Mouse (Mus musculus) liver, embryonic 14.5 days (tissue): ENCODE measurements around the gene Asah2. TPM values are rescaled to one million over a fixed set of nuclear protein-coding genes. Genes with fewer than 3 reads are reported as not detected.

Source experiments
- ATAC-seq: fragments of 200-750 bp; cut with Nextera tagmentation; 2 replicates; pipeline ENCODE4 v1.8.0; 2017; ENCODE audit warnings: moderate number of reproducible peaks, mild to moderate bottlenecking, moderate library complexity; ENCODE audit not compliant: insufficient read depth
- DNase-seq, 3 experiments: peaks; one replicate each; pipeline ENCODE4 v3.0.0-alpha.2; 2012 to 2013; ENCODE audit warnings: low read depth in 3 of 3, low spot score in 3 of 3
- H3K27ac ChIP-seq: fragments of 300-500 bp; sonication (generic); 2 replicates; pipeline ENCODE4 v1.5.1; 2014; ENCODE audit warnings: moderate library complexity, mild to moderate bottlenecking, control low read depth, inconsistent platforms
- H3K27me3 ChIP-seq: fragments of 300-500 bp; sonication (generic); 2 replicates; pipeline ENCODE4 v1.6.1; 2014; ENCODE audit warnings: mild to moderate bottlenecking, low read length, moderate library complexity; ENCODE audit not compliant: control insufficient read depth, insufficient read depth
- H3K36me3 ChIP-seq: fragments of 300-500 bp; sonication (generic); replicated peaks from 2 replicates; pipeline ENCODE4 v1.6.1; 2014; ENCODE audit warnings: low read depth; ENCODE audit not compliant: control insufficient read depth, insufficient read depth
- H3K4me1 ChIP-seq, 2 experiments: fragments of 200-500 bp in 1 of 2; fragments of 300-500 bp in 1 of 2; sonication (generic) in 1 of 2; replicated peaks; 2 replicates each; pipeline ENCODE4 v1.6.1; 2012 to 2014; ENCODE audit warnings: antibody characterized with exemption in 1 of 2, inconsistent platforms in 1 of 2, low read length in 1 of 2; ENCODE audit not compliant: control insufficient read depth in 2 of 2, insufficient read depth in 2 of 2
- H3K4me2 ChIP-seq: fragments of 300-500 bp; sonication (generic); 2 replicates; pipeline ENCODE4 v1.6.1; 2014; ENCODE audit warnings: low read depth, mild to moderate bottlenecking, control low read depth, moderate library complexity
- H3K4me3 ChIP-seq, 2 experiments: fragments of 200-500 bp in 1 of 2; fragments of 300-500 bp in 1 of 2; sonication (generic) in 1 of 2; 2 replicates each; pipeline ENCODE4 v1.5.1; 2012 to 2014; ENCODE audit warnings: low read depth in 2 of 2, low read length in 2 of 2, mild to moderate bottlenecking in 2 of 2, control low read depth in 1 of 2, inconsistent platforms in 1 of 2, moderate library complexity in 1 of 2; ENCODE audit not compliant: insufficient read depth in 1 of 2
- H3K9ac ChIP-seq: fragments of 300-500 bp; sonication (generic); replicated peaks from 2 replicates; pipeline ENCODE4 v1.6.1; 2014; ENCODE audit warnings: mild to moderate bottlenecking, control low read depth, moderate library complexity
- H3K9me3 ChIP-seq: fragments of 300-500 bp; sonication (generic); 2 replicates; pipeline ENCODE4 v1.6.1; 2016; ENCODE audit warnings: low read length, mixed read lengths; ENCODE audit not compliant: control insufficient read depth
- CTCF ChIP-seq: IDR thresholded peaks from 2 replicates; pipeline ENCODE4 v1.5.1; 2016; ENCODE audit warnings: antibody characterized with exemption, low read depth, control low read depth
- EP300 ChIP-seq: IDR thresholded peaks from 2 replicates; pipeline ENCODE4 v1.6.1; 2016; ENCODE audit warnings: antibody characterized with exemption, low read depth
- WGBS: fragments of 180-500 bp; shearing (Covaris S2); extraction: QIAGEN DNeasy Blood & Tissue Kit; methylation state at CpG from one replicate; pipeline ENCODE4 v1.1.7; 2014; ENCODE audit not compliant: insufficient replicate concordance; 5-methylcytosine and 5-hydroxymethylcytosine counted together
- polyA plus RNA-seq, 2 experiments: library from polyadenylated mRNA; depleted of rRNA in 1 of 2; stranded (reverse) in 1 of 2; unstranded in 1 of 2; fragments of >200 nt; fragmentation: Nextera tagmentation in 1 of 2; extraction: Ambion mirVana in 1 of 2; gene quantifications; 2 replicates each; pipeline versions ENCODE4 v1.2.1 to v1.2.3; 2012 to 2014

Gene Asah2
- 0.55 and 0.78 TPM in 2 replicates for polyA plus RNA-seq (2012; rRNA removed)
- 0.19 and 0.29 TPM in 2 replicates for polyA plus RNA-seq (2014; fragmentation: Nextera tagmentation; extraction: Ambion mirVana)

DNA sequence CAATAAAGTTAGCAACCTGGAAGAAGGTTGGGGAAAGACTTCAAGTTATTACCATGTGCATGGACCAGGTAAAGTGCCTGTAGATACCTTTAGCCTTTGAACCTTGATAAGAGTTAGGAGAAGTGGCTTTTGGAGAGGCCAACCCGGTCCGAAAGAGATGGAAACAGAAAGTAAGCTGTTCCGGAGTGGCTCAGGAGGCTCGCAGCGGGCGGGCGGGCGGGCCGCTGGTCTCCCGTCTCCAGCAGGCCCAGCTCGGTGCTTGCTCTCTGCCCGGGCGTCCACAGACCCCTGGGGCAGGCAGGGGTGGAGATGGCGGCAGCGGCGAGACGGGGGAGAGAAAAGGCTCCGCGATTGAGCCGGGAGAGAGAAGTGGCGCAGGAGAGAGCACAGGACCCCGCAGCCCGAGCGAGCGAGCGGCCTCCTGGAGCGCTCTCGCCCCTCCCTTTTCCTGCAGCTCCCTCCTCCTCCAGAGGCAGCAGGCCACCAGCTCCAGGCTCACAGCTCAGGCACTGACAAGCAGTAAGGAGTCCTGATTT lies at the start of gene Asah2:
Gene Asah2 (minus strand): TSS at position 441 of the 536 bp plus-strand sequence.
- Histone ChIP-seq H3K9ac (peak within 1 kb of the TSS; percentile 71), H3K4me3 (peak within 1 kb of the TSS; percentile 56 to 66), H3K9me3 (no peaks in the 10 kb centered on the region), H3K4me2 (peak within 1 kb of the TSS; percentile 66), H3K36me3 (no peaks in the 10 kb centered on the region), H3K4me1 (peaks cover 0 to 6% of the 10 kb centered on the region in 2 experiments; a peak in 1 of 4 replicates), H3K27me3 (no peaks in the 10 kb centered on the region), H3K27ac (no peak within 1 kb of the TSS)
- TF ChIP-seq CTCF (peak; percentile 54), EP300 (no peak)
- DNase-seq = peak; percentile 18 to 35 (median 19)
- ATAC-seq = peak; percentile 78
- WGBS = 1% methylated on average over 28 of the region's 28 CpGs

DNA sequence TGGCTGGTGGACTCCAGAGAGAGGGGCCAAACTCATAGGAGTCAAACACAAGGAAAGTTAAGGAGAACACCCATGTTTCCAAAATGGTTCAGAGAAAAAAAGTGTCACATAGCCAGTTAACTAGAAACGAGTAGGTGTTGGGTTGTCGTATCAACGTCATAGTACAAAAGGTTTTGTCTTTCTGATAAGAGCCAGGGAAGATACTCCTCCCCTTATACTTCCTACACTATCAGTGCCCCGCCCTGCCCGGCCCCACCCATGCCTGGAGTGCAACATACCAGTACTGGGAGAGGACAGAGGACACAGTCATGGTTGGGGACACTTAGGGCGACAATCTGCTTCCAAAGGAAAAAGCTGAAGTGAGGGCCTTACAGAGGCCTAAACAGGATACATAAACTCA lies 49.0 kb upstream of the Asah2 start:
- TF ChIP-seq EP300 (no peak), CTCF (no peak)
- no peak overlapping the region for H3K9ac ChIP-seq

GRCm38 (mm10) chr19:32152529-32152928 lies 44.5 kb upstream of the Asah2 start:
- no peak overlapping the region for H3K4me3 ChIP-seq
- ATAC-seq (no peak), DNase-seq (no peak)
- no peak overlapping the region for H3K4me2 ChIP-seq
- WGBS = 62% methylated on average over 6 of the region's 6 CpGs
- peaks cover 10% of the 10 kb centered on the region in 2 experiments for H3K4me1 ChIP-seq
- H3K9me3 ChIP-seq = no peaks in the 10 kb centered on the region
- H3K27me3 ChIP-seq = no peaks in the 10 kb centered on the region
- H3K36me3 ChIP-seq = no peaks in the 10 kb centered on the region; the same call in none of the 2 replicates
- no peak overlapping the region for H3K9ac ChIP-seq
- H3K27ac ChIP-seq = no peak overlapping the region
- TF ChIP-seq EP300 (no peak), CTCF (peak; percentile 20; the same call in 1 of the 2 replicates)

More for the DNA sequence above, 49.0 kb upstream of the Asah2 start:
- ATAC-seq (peak; percentile 88), DNase-seq (peak; percentile 38 to 60 (median 51))
- no peaks in the 10 kb centered on the region for H3K9me3 ChIP-seq
- no peaks in the 10 kb centered on the region for H3K27me3 ChIP-seq
- no peak overlapping the region for H3K27ac ChIP-seq
- peaks cover 12 to 14% of the 10 kb centered on the region in 2 experiments for H3K4me1 ChIP-seq
- H3K4me2 ChIP-seq = peak overlapping the region; percentile 34
- peaks cover 20% of the 10 kb centered on the region for H3K36me3 ChIP-seq
- 15% methylated on average over 6 of the region's 6 CpGs for WGBS
- no peak overlapping the region for H3K4me3 ChIP-seq

GRCm38 (mm10) chr19:32148710-32149109 lies 40.7 kb upstream of the Asah2 start:
- H3K4me2 ChIP-seq = no peak overlapping the region
- ATAC-seq = no peak
- H3K36me3 ChIP-seq = no peaks in the 10 kb centered on the region; the same call in 1 of the 2 replicates
- H3K4me1 ChIP-seq = no peaks in the 10 kb centered on the region
- DNase-seq = no peak
- H3K27me3 ChIP-seq = no peaks in the 10 kb centered on the region
- H3K27ac ChIP-seq = no peak overlapping the region
- TF ChIP-seq EP300 = no peak
- TF ChIP-seq CTCF = no peak
- H3K9ac ChIP-seq = no peak overlapping the region
- H3K9me3 ChIP-seq = no peaks in the 10 kb centered on the region
- H3K4me3 ChIP-seq = no peak overlapping the region
- 47% methylated on average over 5 of the region's 5 CpGs for WGBS

DNA sequence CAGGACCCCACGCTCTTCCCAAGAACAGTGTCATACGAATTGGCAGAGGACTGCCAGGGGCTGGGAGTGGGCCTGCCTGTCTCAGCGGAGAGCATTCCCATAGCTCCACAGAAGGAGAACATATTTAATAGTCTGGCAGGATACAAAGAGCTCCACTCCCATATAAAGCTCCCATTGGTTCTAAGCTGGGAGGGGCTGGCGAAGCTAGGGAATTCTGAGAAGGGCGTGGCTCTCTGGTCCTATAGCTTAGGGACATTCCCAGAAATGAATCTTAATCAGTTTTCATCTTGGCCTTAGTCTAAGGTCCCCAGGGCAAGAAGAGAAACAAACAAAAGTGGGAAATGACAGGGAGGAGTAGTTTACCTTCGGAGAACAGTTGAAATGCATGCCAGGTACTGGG lies 34.4 kb upstream of the Asah2 start:
- Histone ChIP-seq H3K4me3 (no peak overlapping the region), H3K4me2 (no peak overlapping the region), H3K27me3 (no peaks in the 10 kb centered on the region), H3K9me3 (no peaks in the 10 kb centered on the region), H3K9ac (no peak overlapping the region), H3K4me1 (peaks cover 6 to 15% of the 10 kb centered on the region in 2 experiments), H3K27ac (no peak overlapping the region), H3K36me3 (peaks cover 9% of the 10 kb centered on the region)
- TF ChIP-seq EP300 (no peak), CTCF (no peak)
- DNase-seq = no peak
- WGBS = 83% methylated on average over 6 of the region's 6 CpGs
- no peak for ATAC-seq
